Mouse (Mus musculus) intestine, embryonic 16.5 days (tissue): Measurements from ENCODE around the gene Bpnt1. TPM values are rescaled to one million over a fixed set of nuclear protein-coding genes. Genes with fewer than 3 reads are reported as not detected.

Experiments used
- ATAC-seq: fragments of 200-750 bp; cut with Nextera tagmentation; 2 replicates; pipeline ENCODE4 v1.8.0; 2017; ENCODE audit warnings: moderate TSS enrichment, moderate library complexity
- H3K27ac ChIP-seq: fragments of 300-500 bp; sonication (generic); 2 replicates; pipeline ENCODE4 v1.5.1; 2014; ENCODE audit warnings: mild to moderate bottlenecking, low read length
- H3K27me3 ChIP-seq: fragments of 300-500 bp; sonication (generic); replicated peaks from 2 replicates; pipeline ENCODE4 v1.6.1; 2014; ENCODE audit warnings: low read length, control low read depth, mixed read lengths; ENCODE audit not compliant: control insufficient read depth, insufficient read depth
- H3K36me3 ChIP-seq: fragments of 300-500 bp; sonication (generic); 2 replicates; pipeline ENCODE4 v1.6.1; 2014; ENCODE audit warnings: low read length, control low read depth; ENCODE audit not compliant: control insufficient read depth, insufficient read depth
- H3K4me1 ChIP-seq: fragments of 300-500 bp; sonication (generic); 2 replicates; pipeline ENCODE4 v1.6.1; 2014; ENCODE audit warnings: low read length, control low read depth, mixed read lengths; ENCODE audit not compliant: control insufficient read depth, insufficient read depth
- H3K4me2 ChIP-seq: fragments of 300-500 bp; sonication (generic); 2 replicates; pipeline ENCODE4 v1.6.1; 2014; ENCODE audit warnings: low read depth, low read length, control low read depth
- H3K4me3 ChIP-seq: fragments of 300-500 bp; sonication (generic); 2 replicates; pipeline ENCODE4 v1.5.1; 2014; ENCODE audit warnings: mild to moderate bottlenecking, low read length
- H3K9ac ChIP-seq: fragments of 300-500 bp; sonication (generic); 2 replicates; pipeline ENCODE4 v1.6.1; 2014; ENCODE audit warnings: low read depth, low read length
- H3K9me3 ChIP-seq: fragments of 300-500 bp; sonication (generic); 2 replicates; pipeline ENCODE4 v1.6.1; 2016; ENCODE audit warnings: low read length, control low read depth; ENCODE audit not compliant: control insufficient read depth
- WGBS: fragments of 180-500 bp; shearing (Covaris S2); extraction: QIAGEN DNeasy Blood & Tissue Kit; methylation state at CpG from one replicate; pipeline ENCODE4 v1.1.7; 2014; 5-methylcytosine and 5-hydroxymethylcytosine counted together
- polyA plus RNA-seq: library from polyadenylated mRNA; unstranded; fragments of >200 nt; fragmentation: Nextera tagmentation; extraction: Ambion mirVana; gene quantifications from 2 replicates; pipeline ENCODE4 v1.2.1, GENCODE M21; 2015

Bpnt1 gene
- 345 and 365 TPM in 2 replicates for polyA plus RNA-seq

- peak within 1 kb of the TSS; percentile 91 for H3K27ac ChIP-seq
- no peaks in the 10 kb centered on the region for H3K9me3 ChIP-seq
- no peaks in the 10 kb centered on the region for H3K27me3 ChIP-seq
- 0% methylated on average over 32 of the region's 32 CpGs for WGBS
- H3K4me3 ChIP-seq: peak within 1 kb of the TSS; percentile 83
- H3K36me3 ChIP-seq: no peaks in the 10 kb centered on the region
- peaks cover 5% of the 10 kb centered on the region; the same call in 1 of the 2 replicates for H3K4me1 ChIP-seq
- ATAC-seq: peak; percentile 68
- H3K4me2 ChIP-seq: peak within 1 kb of the TSS; percentile 77
- peak within 1 kb of the TSS; percentile 89 for H3K9ac ChIP-seq
Observed at GRCm38 (mm10) chr1:185331983-185332430, at the start of gene Bpnt1. Bpnt1 (plus strand) TSS chr1:185332149.

GRCm38 (mm10) chr1:185282846-185283245, 49.1 kb upstream of the Bpnt1 start:
- H3K27me3 ChIP-seq: no peaks in the 10 kb centered on the region
- peaks cover 32% of the 10 kb centered on the region for H3K36me3 ChIP-seq
- WGBS: 65% methylated on average over 11 of the region's 11 CpGs
- no peaks in the 10 kb centered on the region for H3K9me3 ChIP-seq
- H3K4me3 ChIP-seq: no peak overlapping the region
- H3K4me1 ChIP-seq: peaks cover 9% of the 10 kb centered on the region
- H3K4me2 ChIP-seq: no peak overlapping the region
- peak overlapping the region; percentile 86 for H3K27ac ChIP-seq
- peak; percentile 97 for ATAC-seq
- no peak overlapping the region for H3K9ac ChIP-seq

- Histone ChIP-seq H3K4me3 (no peak overlapping the region), H3K9me3 (no peaks in the 10 kb centered on the region), H3K36me3 (peaks cover 28% of the 10 kb centered on the region), H3K9ac (no peak overlapping the region), H3K4me2 (no peak overlapping the region), H3K27ac (peak overlapping the region; percentile 66), H3K4me1 (peaks cover 9% of the 10 kb centered on the region), H3K27me3 (no peaks in the 10 kb centered on the region)
- peak; percentile 69 for ATAC-seq
- 89% methylated on average over 15 of the region's 15 CpGs for WGBS
Observed at GRCm38 (mm10) chr1:185283247-185283646, 48.7 kb upstream of the Bpnt1 start.

GRCm38 (mm10) chr1:185284740-185285139, 47.2 kb upstream of the Bpnt1 start:
- Histone ChIP-seq H3K4me2 (no peak overlapping the region), H3K27ac (no peak overlapping the region), H3K4me1 (peaks cover 9% of the 10 kb centered on the region), H3K9ac (no peak overlapping the region), H3K4me3 (no peak overlapping the region), H3K36me3 (peaks cover 24% of the 10 kb centered on the region), H3K9me3 (no peaks in the 10 kb centered on the region), H3K27me3 (no peaks in the 10 kb centered on the region)
- ATAC-seq: no peak
- 47% methylated on average over 4 of the region's 4 CpGs for WGBS

- Histone ChIP-seq H3K9ac (no peak overlapping the region), H3K36me3 (peaks cover 24% of the 10 kb centered on the region), H3K9me3 (no peaks in the 10 kb centered on the region), H3K4me2 (no peak overlapping the region), H3K4me3 (no peak overlapping the region), H3K4me1 (peaks cover 9% of the 10 kb centered on the region), H3K27ac (no peak overlapping the region), H3K27me3 (no peaks in the 10 kb centered on the region)
- no peak for ATAC-seq
- WGBS: 79% methylated on average over 4 of the region's 4 CpGs
Observed at GRCm38 (mm10) chr1:185285171-185285570, 46.8 kb upstream of the Bpnt1 start.

- Histone ChIP-seq H3K4me3 (no peak overlapping the region), H3K36me3 (peaks cover 21% of the 10 kb centered on the region), H3K4me2 (no peak overlapping the region), H3K9ac (no peak overlapping the region), H3K4me1 (peaks cover 9% of the 10 kb centered on the region), H3K27ac (no peak overlapping the region), H3K27me3 (no peaks in the 10 kb centered on the region), H3K9me3 (no peaks in the 10 kb centered on the region)
- WGBS: 91% methylated on average over 20 of the region's 20 CpGs
- ATAC-seq: no peak
Observed at GRCm38 (mm10) chr1:185287066-185287465, 44.9 kb upstream of the Bpnt1 start.

- 77% methylated on average over 5 of the region's 5 CpGs for WGBS
- Histone ChIP-seq H3K9me3 (no peaks in the 10 kb centered on the region), H3K4me3 (no peak overlapping the region), H3K27ac (no peak overlapping the region), H3K4me1 (peaks cover 3% of the 10 kb centered on the region; the same call in 1 of the 2 replicates), H3K27me3 (no peaks in the 10 kb centered on the region), H3K4me2 (no peak overlapping the region), H3K9ac (no peak overlapping the region), H3K36me3 (peaks cover 11% of the 10 kb centered on the region)
- no peak for ATAC-seq
Observed at GRCm38 (mm10) chr1:185289231-185289630, 42.7 kb upstream of the Bpnt1 start.

GRCm38 (mm10) chr1:185291336-185291735, 40.6 kb upstream of the Bpnt1 start:
- H3K4me2 ChIP-seq: no peak overlapping the region
- no peak overlapping the region for H3K4me3 ChIP-seq
- H3K9me3 ChIP-seq: no peaks in the 10 kb centered on the region
- no peak for ATAC-seq
- no peaks in the 10 kb centered on the region for H3K27me3 ChIP-seq
- no peak overlapping the region for H3K27ac ChIP-seq
- H3K9ac ChIP-seq: no peak overlapping the region
- H3K36me3 ChIP-seq: peaks cover 9% of the 10 kb centered on the region
- 87% methylated on average over 4 of the region's 4 CpGs for WGBS
- no peaks in the 10 kb centered on the region for H3K4me1 ChIP-seq

GRCm38 (mm10) chr1:185292646-185293360, 39.1 kb upstream of the Bpnt1 start:
- H3K27ac ChIP-seq: no peak overlapping the region
- H3K9ac ChIP-seq: no peak overlapping the region
- no peaks in the 10 kb centered on the region for H3K9me3 ChIP-seq
- no peaks in the 10 kb centered on the region for H3K27me3 ChIP-seq
- H3K4me2 ChIP-seq: no peak overlapping the region
- ATAC-seq: no peak; the same call in 1 of the 2 replicates
- H3K4me1 ChIP-seq: no peaks in the 10 kb centered on the region
- no peak overlapping the region for H3K4me3 ChIP-seq
- H3K36me3 ChIP-seq: peaks cover 12% of the 10 kb centered on the region
- WGBS: 90% methylated on average over 10 of the region's 10 CpGs
